Mouse (Mus musculus) kidney, embryonic 15.5 days (tissue): ENCODE data around the gene Ltbp1. TPM values are rescaled to one million over a fixed set of nuclear protein-coding genes. Genes with fewer than 3 reads are reported as not detected.

ENCODE experiments used
- ATAC-seq: fragments of 200-750 bp; cut with Nextera tagmentation; replicated peaks from 2 replicates; pipeline ENCODE4 v1.8.0; 2017; ENCODE audit warnings: moderate TSS enrichment; ENCODE audit not compliant: low FRiP score
- H3K27ac ChIP-seq: fragments of 300-500 bp; sonication (generic); 2 replicates; pipeline ENCODE4 v1.5.1; 2015; ENCODE audit warnings: mild to moderate bottlenecking, inconsistent platforms
- H3K27me3 ChIP-seq: fragments of 300-500 bp; sonication (generic); 2 replicates; pipeline ENCODE4 v1.6.1; 2015; ENCODE audit warnings: inconsistent platforms
- H3K36me3 ChIP-seq: fragments of 300-500 bp; sonication (generic); 2 replicates; pipeline ENCODE4 v1.6.1; 2015; ENCODE audit warnings: inconsistent platforms
- H3K4me1 ChIP-seq: fragments of 300-500 bp; sonication (generic); 2 replicates; pipeline ENCODE4 v1.6.1; 2015; ENCODE audit warnings: inconsistent platforms
- H3K4me2 ChIP-seq: fragments of 300-500 bp; sonication (generic); 2 replicates; pipeline ENCODE4 v1.6.1; 2015; ENCODE audit warnings: moderate library complexity, mild to moderate bottlenecking, inconsistent platforms
- H3K4me3 ChIP-seq: fragments of 300-500 bp; sonication (generic); replicated peaks from 2 replicates; pipeline ENCODE4 v1.5.1; 2015; ENCODE audit warnings: mild to moderate bottlenecking, inconsistent platforms
- H3K9ac ChIP-seq: fragments of 300-500 bp; sonication (generic); 2 replicates; pipeline ENCODE4 v1.6.1; 2015; ENCODE audit warnings: mild to moderate bottlenecking, inconsistent platforms
- H3K9me3 ChIP-seq: fragments of 300-500 bp; sonication (generic); replicated peaks from 2 replicates; pipeline ENCODE4 v1.6.1; 2016; ENCODE audit warnings: inconsistent platforms
- WGBS: fragments of 180-500 bp; shearing (Covaris S2); methylation state at CpG from one replicate; pipeline ENCODE4 v1.1.7; 2015; ENCODE audit warnings: mixed read lengths; 5-methylcytosine and 5-hydroxymethylcytosine counted together
- polyA plus RNA-seq: library from polyadenylated mRNA; unstranded; fragments of >200 nt; fragmentation: Nextera tagmentation; extraction: Ambion mirVana; gene quantifications from 2 replicates; pipeline ENCODE4 v1.2.1, GENCODE M21; 2015

The Ltbp1 gene
- polyA plus RNA-seq, 1 experiment from 2014 or later = 40.9 TPM

GRCm38 (mm10) chr17:75005685-75006680 is 615 bp downstream of the Ltbp1 start:
- H3K4me1 ChIP-seq = peaks cover 19% of the 10 kb centered on the region
- peak overlapping the region; percentile 95 for H3K27ac ChIP-seq
- H3K4me3 ChIP-seq = peak overlapping the region; percentile 92
- peak overlapping the region; percentile 84 for H3K4me2 ChIP-seq
- H3K36me3 ChIP-seq = peaks cover 7% of the 10 kb centered on the region
- 0 out of 2 replicates have a peak, but pooled peaks cover 4% of the 10 kb centered on the region for H3K27me3 ChIP-seq
- WGBS = under 1% methylated on average over 94 of the region's 94 CpGs
- peak; percentile 78 for ATAC-seq
- no peaks in the 10 kb centered on the region for H3K9me3 ChIP-seq
- peak overlapping the region; percentile 93 for H3K9ac ChIP-seq

GRCm38 (mm10) chr17:75010955-75011354 is 5.6 kb downstream of the Ltbp1 start:
- H3K9ac ChIP-seq = no peak overlapping the region
- no peak overlapping the region for H3K4me3 ChIP-seq
- H3K9me3 ChIP-seq = no peaks in the 10 kb centered on the region
- 77% methylated on average over 6 of the region's 6 CpGs for WGBS
- 0 out of 2 replicates have a peak, but pooled peaks cover 8% of the 10 kb centered on the region for H3K27me3 ChIP-seq
- H3K36me3 ChIP-seq = peaks cover 17% of the 10 kb centered on the region
- ATAC-seq = no peak
- peaks cover 50% of the 10 kb centered on the region for H3K4me1 ChIP-seq
- H3K4me2 ChIP-seq = no peak overlapping the region
- H3K27ac ChIP-seq = no peak overlapping the region

GRCm38 (mm10) chr17:75013211-75013610 is 7.8 kb downstream of the Ltbp1 start:
- WGBS = 46% methylated on average over 4 of the region's 4 CpGs
- Histone ChIP-seq H3K4me1 (peaks cover 33% of the 10 kb centered on the region), H3K27ac (peak overlapping the region; percentile 64; the same call in 1 of the 2 replicates)

GRCm38 (mm10) chr17:75013868-75014267 is 8.5 kb downstream of the Ltbp1 start:
- Histone ChIP-seq H3K4me1 (peaks cover 33% of the 10 kb centered on the region), H3K27ac (peak overlapping the region; percentile 64)

More at GRCm38 (mm10) chr17:75013211-75013610, 7.8 kb downstream of the Ltbp1 start:
- Histone ChIP-seq H3K4me2 (no peak overlapping the region), H3K27me3 (0 out of 2 replicates have a peak, but pooled peaks cover 3% of the 10 kb centered on the region), H3K9me3 (no peaks in the 10 kb centered on the region), H3K9ac (no peak overlapping the region), H3K36me3 (peaks cover 22% of the 10 kb centered on the region), H3K4me3 (no peak overlapping the region)
- ATAC-seq = 0 out of 2 replicates have a peak, but pooled peaks have one; percentile 41

GRCm38 (mm10) chr17:75014601-75015356 is 9.4 kb downstream of the Ltbp1 start:
- peak overlapping the region; percentile 64 for H3K27ac ChIP-seq
- 0 out of 2 replicates have a peak, but pooled peaks cover 9% of the 10 kb centered on the region for H3K27me3 ChIP-seq
- H3K4me3 ChIP-seq = no peak overlapping the region
- H3K36me3 ChIP-seq = peaks cover 19% of the 10 kb centered on the region; the same call in 1 of the 2 replicates
- WGBS = 22% methylated on average over 24 of the region's 24 CpGs
- H3K9me3 ChIP-seq = no peaks in the 10 kb centered on the region
- peak; percentile 85 for ATAC-seq
- peak overlapping the region; percentile 27; the same call in 1 of the 2 replicates for H3K4me2 ChIP-seq
- H3K4me1 ChIP-seq = peaks cover 34% of the 10 kb centered on the region
- no peak overlapping the region for H3K9ac ChIP-seq

More at GRCm38 (mm10) chr17:75013868-75014267, 8.5 kb downstream of the Ltbp1 start:
- ATAC-seq = no peak
- Histone ChIP-seq H3K9me3 (no peaks in the 10 kb centered on the region), H3K27me3 (0 out of 2 replicates have a peak, but pooled peaks cover 6% of the 10 kb centered on the region), H3K4me2 (no peak overlapping the region; the same call in 1 of the 2 replicates), H3K9ac (no peak overlapping the region), H3K36me3 (peaks cover 22% of the 10 kb centered on the region), H3K4me3 (no peak overlapping the region)
- whole genome bisulfite sequencing = 55% methylated on average over 10 of the region's 10 CpGs

GRCm38 (mm10) chr17:75015546-75015945 is 10.2 kb downstream of the Ltbp1 start:
- Histone ChIP-seq H3K27ac (no peak overlapping the region), H3K9ac (no peak overlapping the region), H3K9me3 (no peaks in the 10 kb centered on the region), H3K27me3 (0 out of 2 replicates have a peak, but pooled peaks cover 9% of the 10 kb centered on the region), H3K4me1 (peaks cover 37% of the 10 kb centered on the region), H3K4me2 (no peak overlapping the region), H3K4me3 (no peak overlapping the region), H3K36me3 (peaks cover 19% of the 10 kb centered on the region; the same call in 1 of the 2 replicates)
- WGBS = 79% methylated on average over 6 of the region's 6 CpGs
- ATAC-seq = no peak

GRCm38 (mm10) chr17:75017423-75017822 is 12.1 kb downstream of the Ltbp1 start:
- Histone ChIP-seq H3K4me2 (no peak overlapping the region), H3K9ac (no peak overlapping the region), H3K4me3 (no peak overlapping the region), H3K36me3 (peaks cover 10% of the 10 kb centered on the region; the same call in 1 of the 2 replicates), H3K27ac (no peak overlapping the region), H3K4me1 (peaks cover 37% of the 10 kb centered on the region), H3K9me3 (no peaks in the 10 kb centered on the region), H3K27me3 (0 out of 2 replicates have a peak, but pooled peaks cover 6% of the 10 kb centered on the region)
- ATAC-seq = no peak
- 80% methylated on average over 7 of the region's 7 CpGs for whole genome bisulfite sequencing

- H3K4me2 ChIP-seq = no peak overlapping the region
- no peak for ATAC-seq
- 92% methylated on average over 5 of the region's 5 CpGs for WGBS
- no peak overlapping the region for H3K4me3 ChIP-seq
- peaks cover 10% of the 10 kb centered on the region; the same call in 1 of the 2 replicates for H3K36me3 ChIP-seq
- no peaks in the 10 kb centered on the region for H3K9me3 ChIP-seq
- 0 out of 2 replicates have a peak, but pooled peaks cover 6% of the 10 kb centered on the region for H3K27me3 ChIP-seq
- peaks cover 31% of the 10 kb centered on the region for H3K4me1 ChIP-seq
- no peak overlapping the region for H3K9ac ChIP-seq
- H3K27ac ChIP-seq = no peak overlapping the region
Measured at GRCm38 (mm10) chr17:75018142-75018541, 12.8 kb downstream of the Ltbp1 start.

GRCm38 (mm10) chr17:75020026-75020425 is 14.7 kb downstream of the Ltbp1 start:
- Histone ChIP-seq H3K4me2 (no peak overlapping the region), H3K27me3 (0 out of 2 replicates have a peak, but pooled peaks cover 6% of the 10 kb centered on the region), H3K4me3 (no peak overlapping the region), H3K4me1 (peaks cover 16% of the 10 kb centered on the region), H3K9ac (no peak overlapping the region), H3K9me3 (no peaks in the 10 kb centered on the region), H3K36me3 (peaks cover 10% of the 10 kb centered on the region; the same call in 1 of the 2 replicates), H3K27ac (no peak overlapping the region)
- WGBS = 63% methylated on average over 7 of the region's 7 CpGs
- ATAC-seq = no peak

- H3K4me2 ChIP-seq = no peak overlapping the region
- no peak overlapping the region for H3K27ac ChIP-seq
- peaks cover 9% of the 10 kb centered on the region; the same call in 1 of the 2 replicates for H3K36me3 ChIP-seq
- no peak overlapping the region for H3K9ac ChIP-seq
- H3K4me3 ChIP-seq = no peak overlapping the region
- 49% methylated on average over 3 of the region's 3 CpGs for WGBS
- no peak for ATAC-seq
- H3K9me3 ChIP-seq = no peaks in the 10 kb centered on the region
- H3K27me3 ChIP-seq = 0 out of 2 replicates have a peak, but pooled peaks cover 6% of the 10 kb centered on the region
- H3K4me1 ChIP-seq = peaks cover 10% of the 10 kb centered on the region; the same call in 1 of the 2 replicates
Measured at GRCm38 (mm10) chr17:75020619-75021018, 15.3 kb downstream of the Ltbp1 start.

GRCm38 (mm10) chr17:75027358-75028131 is 22.2 kb downstream of the Ltbp1 start:
- Histone ChIP-seq H3K9me3 (no peaks in the 10 kb centered on the region), H3K4me3 (no peak overlapping the region), H3K4me2 (no peak overlapping the region), H3K9ac (no peak overlapping the region), H3K4me1 (peaks cover 11% of the 10 kb centered on the region), H3K36me3 (peaks cover 10% of the 10 kb centered on the region), H3K27me3 (no peaks in the 10 kb centered on the region), H3K27ac (no peak overlapping the region)
- 77% methylated on average over 12 of the region's 12 CpGs for WGBS
- ATAC-seq = no peak
